8 mouse cellular contexts compared by ENCODE assay signal in genomic region chr1:156559641-156560020, GRCm38 (mm10). TPM values are rescaled to one million over a fixed set of nuclear protein-coding genes. Genes with fewer than 3 reads are reported as not detected.
DNase-seq lines count a peak whose midpoint lies in the region; ATAC-seq and TF ChIP-seq lines count a peak whose summit lies in the region.

No protein-coding gene starts in this region.

- no peaks in the 10 kb centered on the region for H3K4me1 ChIP-seq in kidney, postnatal 0 days (replicated peaks; ENCODE audit: insufficient read depth, low read length)
- no peaks in the 10 kb centered on the region for H3K4me1 ChIP-seq in forebrain, embryonic 11.5 days (replicated peaks; ENCODE audit: control insufficient read depth, insufficient read depth, low read length)
- peaks cover 35% of the 10 kb centered on the region for H3K4me1 ChIP-seq in liver, embryonic 12.5 days

- H3K36me3 ChIP-seq in kidney, postnatal 0 days (ENCODE audit: insufficient read depth, low read length), result no peaks in the 10 kb centered on the region
- H3K36me3 ChIP-seq in forebrain, embryonic 11.5 days (ENCODE audit: control insufficient read depth, insufficient read depth, low read length), result no peaks in the 10 kb centered on the region
- no peaks in the 10 kb centered on the region for H3K36me3 ChIP-seq in liver, embryonic 12.5 days

- peak overlapping the region; percentile 94; the same call in 1 of the 2 replicates for H3K27ac ChIP-seq in kidney, postnatal 0 days
- no peak overlapping the region for H3K27ac ChIP-seq in forebrain, embryonic 11.5 days (ENCODE audit: low read depth, low read length)
- 0 out of 2 replicates have a peak overlapping the region, but pooled peaks have one; percentile 85 for H3K27ac ChIP-seq in liver, embryonic 12.5 days

- H3K9me3 ChIP-seq in kidney, postnatal 0 days (replicated peaks; ENCODE audit: low read length), result no peaks in the 10 kb centered on the region
- no peaks in the 10 kb centered on the region for H3K9me3 ChIP-seq in forebrain, embryonic 11.5 days (ENCODE audit: control insufficient read depth, low read length)
- no peaks in the 10 kb centered on the region for H3K9me3 ChIP-seq in liver, embryonic 12.5 days (replicated peaks)

- ATAC-seq in kidney, postnatal 0 days (replicated peaks; ENCODE audit: low FRiP score, low read depth), result no peak
- no peak for ATAC-seq in forebrain, embryonic 11.5 days (replicated peaks; ENCODE audit: low FRiP score)
- ATAC-seq in liver, embryonic 12.5 days, result no peak
- no peak for ATAC-seq in monocyte, adult 5-6 weeks (replicated peaks; ENCODE audit: insufficient number of reproducible peaks, low FRiP score, low TSS enrichment, poor library complexity, severe bottlenecking)

- no peak for TF ChIP-seq CTCF in kidney, postnatal 0 days (IDR thresholded peaks at IDR 0.05; ENCODE audit: low read depth)

- H3K4me3 ChIP-seq in kidney, postnatal 0 days (replicated peaks; ENCODE audit: low read depth, low read length), result peak overlapping the region; percentile 100
- H3K4me3 ChIP-seq in forebrain, embryonic 11.5 days (ENCODE audit: low read depth, low read length), result peak overlapping the region; percentile 77
- peak overlapping the region; percentile 97 for H3K4me3 ChIP-seq in liver, embryonic 12.5 days

- 12% methylated on average over 8 of the region's 8 CpGs for WGBS in kidney, postnatal 0 days
- 20% methylated on average over 8 of the region's 8 CpGs for WGBS in forebrain, embryonic 11.5 days
- 12% methylated on average over 8 of the region's 8 CpGs for WGBS in liver, embryonic 12.5 days (ENCODE audit: insufficient replicate concordance)

- peak overlapping the region; percentile 99 for H3K9ac ChIP-seq in kidney, postnatal 0 days (ENCODE audit: low read depth, low read length)
- peak overlapping the region; percentile 95 for H3K9ac ChIP-seq in forebrain, embryonic 11.5 days (ENCODE audit: low read length)
- peak overlapping the region; percentile 96 for H3K9ac ChIP-seq in liver, embryonic 12.5 days

- no peaks in the 10 kb centered on the region for H3K27me3 ChIP-seq in kidney, postnatal 0 days (ENCODE audit: insufficient read depth, low read length)
- H3K27me3 ChIP-seq in forebrain, embryonic 11.5 days (ENCODE audit: control insufficient read depth, insufficient read depth, low read length), result no peaks in the 10 kb centered on the region
- H3K27me3 ChIP-seq in liver, embryonic 12.5 days (replicated peaks), result no peaks in the 10 kb centered on the region; the same call in 1 of the 2 replicates

- peak; percentile 34 for DNase-seq in kidney, postnatal 0 days (ENCODE audit: low spot score)
- DNase-seq in kidney, adult 18-20 months, result no peak
- peak; percentile 36 for DNase-seq in R1 (ENCODE audit: low read depth, low spot score)
- no peak for DNase-seq in forebrain, embryonic 11.5 days (ENCODE audit: low spot score)
- DNase-seq in adrenal gland, postnatal 36 days, result no peak
- no peak for DNase-seq in left cerebral cortex, adult 8-10 months (ENCODE audit: low spot score in 2 of 2)

- peak overlapping the region; percentile 77 for H3K4me2 ChIP-seq in kidney, postnatal 0 days (ENCODE audit: low read length)
- peak overlapping the region; percentile 56 for H3K4me2 ChIP-seq in forebrain, embryonic 11.5 days (ENCODE audit: low read depth, low read length, severe bottlenecking)
- peak overlapping the region; percentile 92 for H3K4me2 ChIP-seq in liver, embryonic 12.5 days

RNA-seq across cellular contexts. Expression of gene Abl2, which starts 1.0 kb away (rescaled TPM):
- polyA plus RNA-seq in kidney, postnatal 0 days (2015; fragmentation: Nextera tagmentation; extraction: Ambion mirVana), result 2.4 and 3.0 TPM in 2 replicates
- 5.7 TPM in 2 replicates for polyA plus RNA-seq in forebrain, embryonic 11.5 days (2014; fragmentation: Nextera tagmentation; extraction: Ambion mirVana)
- polyA plus RNA-seq in liver, embryonic 12.5 days (2016; fragmentation: Nextera tagmentation; extraction: Ambion mirVana), result 2.4 and 2.5 TPM in 2 replicates
- 10 to 100 TPM; 21.5 to 27.2 TPM for total RNA-seq in adrenal gland, postnatal 36 days (2021)
- total RNA-seq in monocyte, adult 5-6 weeks (2017), result 17.1 to 22.4 TPM (median 18.6 TPM) in 3 replicates
- 10 to 100 TPM; 58.0 to 62.1 (median 60.6) TPM for total RNA-seq in left cerebral cortex, adult 8-10 months (2022)

RNA-seq across cellular contexts. Expression of gene Gm10031, which starts 35.8 kb away (rescaled TPM):
- polyA plus RNA-seq in kidney, postnatal 0 days (2015; fragmentation: Nextera tagmentation; extraction: Ambion mirVana), result 0.45 and 0.54 TPM in 2 replicates
- polyA plus RNA-seq in forebrain, embryonic 11.5 days (2014; fragmentation: Nextera tagmentation; extraction: Ambion mirVana), result 0.12 and 0.37 TPM in 2 replicates
- 0.18 and 0.29 TPM in 2 replicates for polyA plus RNA-seq in liver, embryonic 12.5 days (2016; fragmentation: Nextera tagmentation; extraction: Ambion mirVana)
- 10 to 100 TPM; 39.7 to 40.3 TPM for total RNA-seq in adrenal gland, postnatal 36 days (2021)
- 6.0 to 10.7 TPM (median 9.9 TPM) in 3 replicates for total RNA-seq in monocyte, adult 5-6 weeks (2017)
- 10 to 100 TPM; 40.3 to 52.2 (median 46.6) TPM for total RNA-seq in left cerebral cortex, adult 8-10 months (2022)

Comparison
In these comparisons a context has a peak if more than half of its experiments do, and no peak if none do; other contexts are left out.
1. DNase-seq: peak in kidney, postnatal 0 days (single experiment) and R1 (single experiment); none in kidney, adult 18-20 months (single experiment), forebrain, embryonic 11.5 days (single experiment), adrenal gland, postnatal 36 days (0 of 2) and left cerebral cortex, adult 8-10 months (0 of 2).
2. Peak in every context shown above with its lines, with median percentiles within 50 percentile points of each other: H3K4me2 ChIP-seq, H3K4me3 ChIP-seq and H3K9ac ChIP-seq.